Mouse (Mus musculus) central nervous system, embryonic 14 days (tissue): ENCODE results near the gene Ccdc93. TPM values are rescaled to one million over a fixed set of nuclear protein-coding genes. Genes with fewer than 3 reads are reported as not detected.

Source experiments
- polyA plus RNA-seq: library from polyadenylated mRNA; depleted of rRNA; stranded (reverse); fragments of >200 nt; gene quantifications from 2 replicates; pipeline ENCODE4 v1.2.3, GENCODE M21; 2012; rRNA removed

Ccdc93 gene
- 16.9 and 18.5 TPM in 2 replicates for polyA plus RNA-seq

GRCm38 (mm10) chr1:121430938-121431928 is at the start of gene Ccdc93:
Gene Ccdc93 (plus strand): TSS chr1:121431049.

GRCm38 (mm10) chr1:121528399-121528720 is 97.5 kb downstream of the Ccdc93 start, which contains the start of gene Htr5b:
Gene Htr5b (minus strand): TSS chr1:121528465.

Other genes starting within 250 kb of the Ccdc93 start
- 32.4 and 32.7 TPM in 2 replicates for gene Insig2, start 98.5 kb upstream of the Ccdc93 start, polyA plus RNA-seq
- gene Htr5b, start 97.4 kb downstream of the Ccdc93 start, polyA plus RNA-seq, result 0.42 and 0.66 TPM in 2 replicates
- gene Ddx18, start 136.9 kb downstream of the Ccdc93 start, polyA plus RNA-seq, result 63.7 and 68.6 TPM in 2 replicates